Mouse (Mus musculus) CD4-positive naive resting alpha-beta T cell, adult 76 days (primary cell): ENCODE data around the gene Hist1h2ai. TPM values are rescaled to one million over a fixed set of nuclear protein-coding genes. Genes with fewer than 3 reads are reported as not detected.

Experiments
- total RNA-seq: library from RNA; stranded (reverse); gene quantifications from one replicate; pipeline ENCODE4 v1.2.4, GENCODE M21; 2023

The Hist1h2ai gene
- total RNA-seq = 23.2 TPM

GRCm38 (mm10) chr13:21715864-21716539 lies at the start of gene Hist1h2ai, which contains the start of gene Hist1h2bl:
TSS of gene Hist1h2ai (plus strand) at chr13:21716422.
TSS of gene Hist1h2bl (minus strand) at chr13:21716143.

GRCm38 (mm10) chr13:21677305-21677704 lies 38.9 kb upstream of the Hist1h2ai start, which contains the start of gene Olfr1360:
TSS of gene Olfr1360 (minus strand) at chr13:21677405.

GRCm38 (mm10) chr13:21697811-21698210 lies 18.4 kb upstream of the Hist1h2ai start, which contains the start of gene Olfr1359:
TSS of gene Olfr1359 (plus strand) at chr13:21698111.

GRCm38 (mm10) chr13:21717397-21718357 lies 1.5 kb downstream of the Hist1h2ai start, which contains the start of gene Hist1h3h:
TSS of gene Hist1h3h (plus strand) at chr13:21717659.

DNA sequence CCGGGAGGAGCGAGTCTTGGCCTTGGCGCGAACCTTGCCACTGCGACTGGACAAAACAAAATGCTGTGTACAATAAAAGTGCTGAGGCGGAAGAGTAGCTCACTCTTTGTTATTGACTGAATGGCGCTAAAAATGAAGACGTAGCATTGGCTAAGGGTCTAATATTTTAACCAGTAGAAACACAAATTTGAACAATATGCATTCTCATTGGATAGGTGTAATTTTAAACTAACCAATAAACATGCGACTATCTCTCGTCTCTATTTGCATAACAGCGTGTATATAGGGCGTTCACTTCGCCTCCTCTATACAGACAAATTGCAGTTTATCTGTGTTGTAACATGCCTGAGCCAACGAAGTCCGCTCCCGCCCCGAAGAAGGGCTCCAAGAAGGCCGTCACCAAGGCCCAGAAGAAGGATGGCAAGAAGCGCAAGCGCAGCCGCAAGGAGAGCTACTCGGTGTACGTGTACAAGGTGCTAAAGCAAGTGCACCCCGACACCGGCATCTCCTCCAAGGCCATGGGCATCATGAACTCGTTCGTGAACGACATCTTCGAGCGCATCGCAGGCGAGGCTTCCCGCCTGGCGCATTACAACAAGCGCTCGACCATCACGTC lies 5.6 kb downstream of the Hist1h2ai start, which contains the start of gene Hist1h2bm:
Hist1h2bm (plus strand) TSS at position 288 of the 616 bp plus-strand sequence.

DNA sequence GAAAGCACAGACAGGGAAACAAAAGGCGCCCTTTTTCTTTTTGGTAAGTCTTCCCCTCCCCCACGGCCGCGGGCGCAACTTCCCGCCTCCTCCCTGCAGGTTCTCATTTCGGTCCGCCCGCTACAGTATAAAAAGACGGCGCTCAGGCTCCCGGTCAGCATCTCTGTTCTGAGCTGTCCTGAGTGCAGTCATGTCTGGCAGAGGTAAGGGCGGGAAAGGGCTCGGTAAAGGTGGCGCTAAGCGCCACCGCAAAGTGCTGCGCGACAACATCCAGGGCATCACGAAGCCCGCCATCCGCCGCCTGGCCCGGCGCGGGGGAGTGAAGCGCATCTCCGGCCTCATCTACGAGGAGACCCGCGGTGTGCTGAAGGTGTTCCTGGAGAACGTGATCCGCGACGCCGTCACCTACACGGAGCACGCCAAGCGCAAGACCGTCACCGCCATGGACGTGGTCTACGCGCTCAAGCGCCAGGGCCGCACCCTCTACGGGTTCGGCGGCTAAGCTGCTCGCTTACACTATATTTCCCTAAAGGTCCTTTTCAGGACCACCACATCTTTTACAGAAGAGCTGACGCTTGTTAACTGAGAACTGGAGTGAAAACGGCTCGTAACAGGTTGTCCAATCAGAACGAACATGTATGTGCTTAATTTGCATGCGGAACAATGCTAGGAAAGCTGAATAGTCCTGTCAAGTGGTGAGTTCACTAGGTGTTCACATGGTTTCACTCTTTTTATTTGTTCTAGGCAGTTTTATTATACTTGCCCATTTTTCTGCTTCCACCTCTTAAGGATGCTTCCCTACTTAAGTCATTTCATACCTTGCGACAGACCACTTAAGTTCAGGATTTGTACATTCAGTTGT lies 18.9 kb downstream of the Hist1h2ai start, which contains the start of gene Hist1h4j:
Hist1h4j (plus strand) TSS at position 159 of the 862 bp plus-strand sequence.

GRCm38 (mm10) chr13:21750159-21751017 lies 34.2 kb downstream of the Hist1h2ai start, which contains the start of gene Hist1h4k:
TSS of gene Hist1h4k (minus strand) at chr13:21750505.

GRCm38 (mm10) chr13:21753524-21754285 lies 37.5 kb downstream of the Hist1h2ai start, which contains the start of the genes Hist1h2ak and Hist1h2bn:
TSS of gene Hist1h2ak (minus strand) at chr13:21753827.
TSS of gene Hist1h2bn (plus strand) at chr13:21754123.

Other genes starting within 250 kb of the Hist1h2ai start
- gene Nkapl, start 247.9 kb upstream of the Hist1h2ai start, total RNA-seq = not detected
- not detected for gene Zkscan4, start 237.5 kb upstream of the Hist1h2ai start, total RNA-seq
- gene Gm10065, start 237.0 kb upstream of the Hist1h2ai start, total RNA-seq = not detected
- 3.8 TPM for gene AK157302, start 221.2 kb upstream of the Hist1h2ai start, total RNA-seq
- 15.9 TPM for gene Gm11273, start 215.0 kb upstream of the Hist1h2ai start, total RNA-seq
- gene Zkscan8, start 185.3 kb upstream of the Hist1h2ai start, total RNA-seq = 8.9 TPM
- not detected for gene Olfr1366, start 173.6 kb upstream of the Hist1h2ai start, total RNA-seq
- gene Olfr1535, start 156.5 kb upstream of the Hist1h2ai start, total RNA-seq = not detected
- gene Olfr1364, start 134.7 kb upstream of the Hist1h2ai start, total RNA-seq = not detected
- not detected for gene Olfr1362, start 102.4 kb upstream of the Hist1h2ai start, total RNA-seq
- gene Olfr11, start 73.9 kb upstream of the Hist1h2ai start, total RNA-seq = not detected
- not detected for gene Olfr1361, start 53.0 kb upstream of the Hist1h2ai start, total RNA-seq
- not detected for gene Olfr1360, start 39.0 kb upstream of the Hist1h2ai start, total RNA-seq
- gene Olfr1359, start 18.3 kb upstream of the Hist1h2ai start, total RNA-seq = not detected
- 38.5 TPM for gene Hist1h2bl, start 279 bp upstream of the Hist1h2ai start, total RNA-seq
- 51.3 TPM for gene Hist1h3h, start 1.2 kb downstream of the Hist1h2ai start, total RNA-seq
- gene Hist1h2bm, start 5.6 kb downstream of the Hist1h2ai start, total RNA-seq = 9.1 TPM
- gene Hist1h4j, start 18.6 kb downstream of the Hist1h2ai start, total RNA-seq = 8.5 TPM
- gene Hist1h4k, start 34.1 kb downstream of the Hist1h2ai start, total RNA-seq = 192 TPM
- gene Hist1h2ak, start 37.4 kb downstream of the Hist1h2ai start, total RNA-seq = 29.1 TPM
- gene Hist1h2bn, start 37.7 kb downstream of the Hist1h2ai start, total RNA-seq = 72.0 TPM
- 15.4 TPM for gene Hist1h1b, start 64.2 kb downstream of the Hist1h2ai start, total RNA-seq
- gene Hist1h3i, start 66.9 kb downstream of the Hist1h2ai start, total RNA-seq = 103 TPM
- gene Hist1h2an, start 70.8 kb downstream of the Hist1h2ai start, total RNA-seq = 12.5 TPM
- gene Hist1h2bp, start 71.0 kb downstream of the Hist1h2ai start, total RNA-seq = 14.0 TPM
- gene Hist1h2bq, start 93.8 kb downstream of the Hist1h2ai start, total RNA-seq = 25.5 TPM
- 52.1 TPM for gene Hist1h2ao, start 94.0 kb downstream of the Hist1h2ai start, total RNA-seq
- 202 TPM for gene Hist1h4m, start 95.3 kb downstream of the Hist1h2ai start, total RNA-seq
- not detected for gene Hist1h4n, start 115.8 kb downstream of the Hist1h2ai start, total RNA-seq
- gene Hist1h2ap, start 117.1 kb downstream of the Hist1h2ai start, total RNA-seq = 61.1 TPM
- gene Hist1h2br, start 117.3 kb downstream of the Hist1h2ai start, total RNA-seq = 25.7 TPM
- 3.5 TPM for gene Zfp184, start 228.7 kb downstream of the Hist1h2ai start, total RNA-seq